In genomic region chr5:74293513-74293912, GRCm38 (mm10) we compare ENCODE assay signal across 16 mouse cellular contexts.
"Had no signal": no experiment of that assay in that cellular context is flagged by ENCODE, and none has a peak within 500 bp of the region (broad histone marks: within the 10 kb centered on the region; RNA-seq: fewer than 3 reads in every experiment).

No protein-coding gene starts in this region.

- H3K9ac ChIP-seq: liver, embryonic 13.5 days; liver, embryonic 15.5 days; liver, postnatal 0 days; midbrain, embryonic 13.5 days; midbrain, embryonic 15.5 days; neural tube, embryonic 12.5 days; stomach, embryonic 15.5 days had no signal

- H3K9me3 ChIP-seq: liver, embryonic 13.5 days; liver, embryonic 15.5 days; megakaryocyte, embryonic 14.5 days; midbrain, embryonic 13.5 days; midbrain, embryonic 15.5 days; neural tube, embryonic 12.5 days; stomach, embryonic 15.5 days had no signal

- H3K4me1 ChIP-seq: liver, embryonic 13.5 days; liver, embryonic 15.5 days; megakaryocyte, embryonic 14.5 days; midbrain, embryonic 13.5 days; midbrain, embryonic 15.5 days; stomach, embryonic 15.5 days had no signal

- H3K27me3 ChIP-seq: liver, embryonic 13.5 days; liver, embryonic 15.5 days; midbrain, embryonic 13.5 days; midbrain, embryonic 15.5 days; neural tube, embryonic 12.5 days; stomach, embryonic 15.5 days had no signal

- DNase-seq: liver, embryonic 13.5 days; liver, postnatal 0 days; right cerebral cortex, postnatal 14 days; thymus, adult 2 months; thymus, postnatal 25 days; thymus, postnatal 4 days had no signal

- H3K27ac ChIP-seq: liver, embryonic 13.5 days; liver, embryonic 15.5 days; macrophage; midbrain, embryonic 13.5 days; midbrain, embryonic 15.5 days; neural tube, embryonic 12.5 days; stomach, embryonic 15.5 days; stomach, postnatal 0 days had no signal

- ATAC-seq: liver, postnatal 0 days; midbrain, embryonic 13.5 days; midbrain, embryonic 15.5 days had no signal

- H3K4me3 ChIP-seq: liver, embryonic 13.5 days; liver, embryonic 15.5 days; megakaryocyte, embryonic 14.5 days; midbrain, embryonic 13.5 days; midbrain, embryonic 15.5 days; neural tube, embryonic 12.5 days; stomach, embryonic 15.5 days had no signal

- H3K36me3 ChIP-seq: liver, embryonic 13.5 days; liver, embryonic 15.5 days; midbrain, embryonic 13.5 days; midbrain, embryonic 15.5 days; neural tube, embryonic 12.5 days; stomach, embryonic 15.5 days had no signal

- H3K4me2 ChIP-seq: liver, embryonic 11.5 days; liver, embryonic 13.5 days; liver, embryonic 15.5 days; midbrain, embryonic 11.5 days; midbrain, embryonic 13.5 days; midbrain, embryonic 15.5 days; neural tube, embryonic 12.5 days; stomach, embryonic 15.5 days had no signal
